Comparison of ENCODE assay signal across 24 mouse cellular contexts in the genomic region with DNA sequence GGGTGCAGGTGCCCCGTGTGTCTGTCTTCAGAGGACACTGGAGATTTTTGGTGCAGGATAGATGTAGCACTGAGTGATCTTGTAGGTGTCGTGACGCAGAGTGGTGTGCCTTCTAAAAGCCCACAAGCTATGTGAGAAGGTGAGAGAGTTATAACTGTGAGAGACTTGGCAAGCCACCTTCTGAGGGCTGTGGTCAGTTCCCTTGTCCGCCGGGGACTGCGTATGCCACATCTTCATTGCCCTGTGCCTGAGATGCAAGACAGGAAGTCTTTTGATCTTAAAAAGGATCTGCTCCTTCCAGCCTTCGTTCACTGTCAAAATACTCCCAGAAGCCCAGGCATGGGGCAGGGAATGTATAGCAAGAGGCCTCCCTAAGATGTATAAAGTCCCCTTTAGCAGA. TPM values are rescaled to one million over a fixed set of nuclear protein-coding genes. Genes with fewer than 3 reads are reported as not detected.
DNase-seq lines count a peak whose midpoint lies in the region; ATAC-seq and TF ChIP-seq lines count a peak whose summit lies in the region.
"Had no signal": no experiment of that assay in that cellular context is flagged by ENCODE, and none has a peak within 500 bp of the region (broad histone marks: within the 10 kb centered on the region; RNA-seq: fewer than 3 reads in every experiment).

No protein-coding gene starts in this region.

- no peak for TF ChIP-seq POLR2A in kidney, adult 2 months (IDR thresholded peaks at IDR 0.05; ENCODE audit: low read depth, low read length)

- H3K4me3 ChIP-seq in kidney, adult 2 months (ENCODE audit: insufficient read depth, low read depth, low read length) = no peak overlapping the region
- no peak overlapping the region for H3K4me3 ChIP-seq in lung, embryonic 15.5 days
- H3K4me3 ChIP-seq: embryonic facial prominence, embryonic 13.5 days; forebrain, embryonic 12.5 days; heart, embryonic 13.5 days; hindbrain, embryonic 12.5 days had no signal

- no peak for ATAC-seq in lung, embryonic 15.5 days (ENCODE audit: borderline replicate concordance, extremely low read depth, low FRiP score, low TSS enrichment)
- ATAC-seq in megakaryocyte, adult 5-6 weeks (ENCODE audit: poor library complexity, severe bottlenecking) = peak; percentile 52; the same call in 1 of the 2 replicates
- ATAC-seq: activated CD4-positive, CD25-positive, alpha-beta regulatory T cell, adult 4 months; forebrain, postnatal 0 days; Patski had no signal

- no peak overlapping the region for H3K4me2 ChIP-seq in lung, embryonic 15.5 days
- H3K4me2 ChIP-seq: embryonic facial prominence, embryonic 13.5 days; forebrain, embryonic 12.5 days; heart, embryonic 13.5 days; hindbrain, embryonic 12.5 days had no signal

- no peak for TF ChIP-seq CTCF in kidney, adult 2 months (conservative IDR thresholded peaks at IDR 0.05; ENCODE audit: insufficient read depth, insufficient read length, low read depth, low read length)

- H3K27me3 ChIP-seq in kidney, adult 2 months (replicated peaks; ENCODE audit: control insufficient read depth, insufficient read depth, low read length) = no peaks in the 10 kb centered on the region
- H3K27me3 ChIP-seq in lung, embryonic 15.5 days = no peaks in the 10 kb centered on the region
- H3K27me3 ChIP-seq: CH12.LX; embryonic facial prominence, embryonic 13.5 days; forebrain, embryonic 12.5 days; heart, embryonic 13.5 days; hindbrain, embryonic 12.5 days; Patski had no signal

- 52% methylated on average over 7 of the region's 7 CpGs for WGBS in kidney, adult 2 months
- 54% methylated on average over 7 of the region's 7 CpGs for WGBS in lung, embryonic 15.5 days

- H3K27ac ChIP-seq in kidney, adult 2 months (ENCODE audit: insufficient read depth, low read depth, low read length) = peak overlapping the region; percentile 13
- H3K27ac ChIP-seq in lung, embryonic 15.5 days = 0 out of 2 replicates have a peak overlapping the region, but pooled peaks have one; percentile 1
- H3K27ac ChIP-seq: embryonic facial prominence, embryonic 13.5 days; forebrain, embryonic 12.5 days; heart, embryonic 13.5 days; hindbrain, embryonic 12.5 days had no signal

- no peaks in the 10 kb centered on the region for H3K9me3 ChIP-seq in lung, embryonic 15.5 days
- H3K9me3 ChIP-seq: forebrain, embryonic 12.5 days; hindbrain, embryonic 12.5 days had no signal

- no peak for DNase-seq in kidney, adult 2 months
- DNase-seq in kidney, postnatal 4 days = no peak
- DNase-seq in lung, postnatal 36 days = no peak
- peak; percentile 59 for DNase-seq in 416B (ENCODE audit: low read depth)
- DNase-seq in layer of hippocampus, postnatal 25 days (ENCODE audit: extremely low spot score in 1 of 2, low spot score in 1 of 2) = no peak
- no peak for DNase-seq in neural tube, embryonic 10.5 days (ENCODE audit: extremely low spot score, low spot score)
- DNase-seq: adrenal gland, postnatal 14 days; cerebellum, adult 18-20 months; cerebellum, adult 9-11 months; cerebellum, postnatal 36 days; forebrain, postnatal 0 days; gastrocnemius, postnatal 25 days; heart, postnatal 4 days had no signal

- no peaks in the 10 kb centered on the region for H3K4me1 ChIP-seq in kidney, adult 2 months (ENCODE audit: control insufficient read depth, insufficient read depth, low read length)
- peaks cover 18% of the 10 kb centered on the region for H3K4me1 ChIP-seq in lung, embryonic 15.5 days

- no peak overlapping the region for H3K9ac ChIP-seq in lung, embryonic 15.5 days
- H3K9ac ChIP-seq: embryonic facial prominence, embryonic 13.5 days; forebrain, embryonic 12.5 days; forebrain, postnatal 0 days; heart, embryonic 13.5 days; hindbrain, embryonic 12.5 days had no signal

- no peaks in the 10 kb centered on the region for H3K36me3 ChIP-seq in kidney, adult 2 months (ENCODE audit: control insufficient read depth, insufficient read depth, low read length)
- H3K36me3 ChIP-seq in lung, embryonic 15.5 days = no peaks in the 10 kb centered on the region
- H3K36me3 ChIP-seq: embryonic facial prominence, embryonic 13.5 days; heart, embryonic 13.5 days had no signal

RNA-seq across cellular contexts. Expression of a gene that starts 10.4 kb away (rescaled TPM):
- 6.0 and 7.2 TPM in 2 replicates for polyA plus RNA-seq in kidney, adult 2 months (2012; rRNA removed)
- 1.3 and 1.4 TPM in 2 replicates for polyA plus RNA-seq in lung, embryonic 15.5 days (2015; fragmentation: Nextera tagmentation; extraction: Ambion mirVana)
- 0.07 TPM in 1 of 2 replicates, not detected in the other for total RNA-seq in megakaryocyte, adult 5-6 weeks (2015)
- total RNA-seq in megakaryocyte, adult 5-6 weeks (2017) = not detected in 2 replicates
- 10 to 100 TPM; 15.3 to 17.9 TPM for total RNA-seq in layer of hippocampus, postnatal 25 days (2021)
- total RNA-seq: granulocyte monocyte progenitor cell, adult 5-6 weeks had no signal
- polyA plus RNA-seq: activated CD4-positive, CD25-positive, alpha-beta regulatory T cell, adult 4 months had no signal

RNA-seq across cellular contexts. Expression of a gene that starts 24.5 kb away (rescaled TPM):
- 15.9 and 19.2 TPM in 2 replicates for polyA plus RNA-seq in kidney, adult 2 months (2012; rRNA removed)
- polyA plus RNA-seq in lung, embryonic 15.5 days (2015; fragmentation: Nextera tagmentation; extraction: Ambion mirVana) = 29.0 and 30.0 TPM in 2 replicates
- total RNA-seq in megakaryocyte, adult 5-6 weeks (2015) = 29.5 and 36.3 TPM in 2 replicates
- total RNA-seq in megakaryocyte, adult 5-6 weeks (2017) = 37.9 and 50.2 TPM in 2 replicates
- total RNA-seq in layer of hippocampus, postnatal 25 days (2021) = 1 to 10 TPM; 1.7 to 3.7 TPM
- total RNA-seq: gastrocnemius, adult 18-20 months had no signal

RNA-seq across cellular contexts. Expression of a gene that starts 30.6 kb away (rescaled TPM):
- polyA plus RNA-seq in kidney, adult 2 months (2012; rRNA removed) = 164 and 166 TPM in 2 replicates
- polyA plus RNA-seq in lung, embryonic 15.5 days (2015; fragmentation: Nextera tagmentation; extraction: Ambion mirVana) = 143 and 162 TPM in 2 replicates
- total RNA-seq in megakaryocyte, adult 5-6 weeks (2015) = 68.3 and 86.8 TPM in 2 replicates
- total RNA-seq in megakaryocyte, adult 5-6 weeks (2017) = 187 and 329 TPM in 2 replicates
- 100 to 1,000 TPM; 485 to 539 TPM for total RNA-seq in layer of hippocampus, postnatal 25 days (2021)

Comparison
In these comparisons a context has a peak if more than half of its experiments do, and no peak if none do; other contexts are left out.
1. RNA of a gene that starts 10.4 kb away (total RNA-seq): 15.3 to 17.9 TPM in layer of hippocampus, postnatal 25 days; 0.07 TPM in megakaryocyte, adult 5-6 weeks; every median in the first group is over 10 times any median in the second.
2. RNA of a gene that starts 24.5 kb away (total RNA-seq): 29.5 to 50.2 TPM in megakaryocyte, adult 5-6 weeks; 1.7 to 3.7 TPM in layer of hippocampus, postnatal 25 days; every median in the first group is over 4 times any median in the second.